Mouse (Mus musculus): ENCODE data around the gene Cpt1a. TPM values are rescaled to one million over a fixed set of nuclear protein-coding genes. Genes with fewer than 3 reads are reported as not detected.

The Cpt1a gene
- total RNA-seq, 2 experiments from 2014 or later: 25.5 to 31.1 TPM

- DNase-seq (ENCODE audit: low spot score in 2 of 2): peak; percentile 32 to 33
- intact Hi-C loops (cut with DNase I): loop anchor here (2.0 kb wide), 1 partner anchor 31 kb away; no protein-coding TSS in a partner anchor
Measured at GRCm38 (mm10) chr19:3323753-3324270, 1.7 kb downstream of the Cpt1a start.

DNA sequence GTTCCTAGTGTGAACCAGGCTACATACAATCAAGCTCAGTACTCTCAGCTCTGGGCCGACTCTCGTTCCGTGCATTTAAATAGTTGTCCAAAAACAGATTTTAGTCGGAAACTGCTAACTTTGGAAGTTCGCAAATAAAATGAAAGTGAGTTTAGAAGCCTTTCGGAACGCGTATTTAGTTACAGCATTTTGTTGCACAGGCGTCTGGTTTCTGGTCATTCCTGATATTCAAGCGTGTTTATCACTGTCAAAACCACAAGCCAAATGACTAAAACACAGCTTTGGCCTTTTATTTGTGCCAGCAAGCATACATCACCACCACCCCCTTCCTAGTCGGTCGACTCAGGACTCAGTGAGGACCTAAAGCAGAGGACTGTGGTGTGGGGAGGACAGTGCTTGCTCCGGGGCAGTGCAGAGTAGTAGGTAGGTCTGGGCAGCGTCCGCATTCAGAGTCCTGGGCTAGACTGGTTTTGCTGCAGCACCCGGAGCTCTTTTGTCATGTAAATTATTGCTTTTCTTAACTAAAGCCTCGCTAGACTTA, 2.2 kb downstream of the Cpt1a start:
- DNase-seq (ENCODE audit: low spot score in 2 of 2): no peak
- intact Hi-C loops (cut with DNase I): no loop called here

GRCm38 (mm10) chr19:3324931-3325711, 3.0 kb downstream of the Cpt1a start:
- intact Hi-C loops (cut with DNase I): no loop called here
- peak; percentile 62 to 71 for DNase-seq (ENCODE audit: low spot score in 2 of 2)

DNA sequence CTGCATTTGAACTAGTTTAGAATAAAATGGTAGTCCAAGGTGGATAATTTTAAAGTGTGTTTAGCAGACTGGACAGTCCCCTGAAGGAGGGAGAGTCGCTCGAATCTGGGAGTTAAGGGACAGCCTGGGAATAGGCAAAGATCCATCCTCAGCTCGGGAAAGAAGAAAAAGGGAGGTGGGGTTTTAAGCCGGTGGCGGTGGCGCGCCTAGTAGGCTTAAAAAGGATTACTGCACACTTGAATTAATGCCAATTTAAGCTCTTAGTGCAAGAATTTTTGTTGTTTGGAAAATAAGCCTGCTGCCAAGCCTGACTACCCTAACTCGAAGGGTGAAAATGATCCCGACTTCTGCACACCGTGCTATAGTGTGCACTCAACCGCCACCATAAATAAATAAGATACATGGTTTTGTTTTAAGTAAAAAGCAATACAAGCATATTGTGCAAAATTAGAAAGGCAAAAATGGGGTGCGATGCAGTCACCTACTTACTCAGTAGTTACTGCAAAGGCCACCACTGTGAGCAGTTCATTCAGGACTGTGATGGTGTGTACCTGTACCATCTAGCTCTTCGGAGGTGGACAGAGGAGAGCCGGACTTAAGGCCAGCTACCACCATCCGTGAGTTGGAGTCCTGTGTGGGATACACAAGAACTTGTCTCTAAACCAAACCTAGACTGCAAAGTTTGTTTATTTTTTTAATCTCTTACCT, 3.8 kb downstream of the Cpt1a start:
- intact Hi-C loops (cut with DNase I): no loop called here
- DNase-seq (ENCODE audit: low spot score in 2 of 2): no peak

GRCm38 (mm10) chr19:3326479-3327047, 4.4 kb downstream of the Cpt1a start:
- DNase-seq (ENCODE audit: low spot score in 2 of 2): no peak
- intact Hi-C loops (cut with DNase I): no loop called here

DNA sequence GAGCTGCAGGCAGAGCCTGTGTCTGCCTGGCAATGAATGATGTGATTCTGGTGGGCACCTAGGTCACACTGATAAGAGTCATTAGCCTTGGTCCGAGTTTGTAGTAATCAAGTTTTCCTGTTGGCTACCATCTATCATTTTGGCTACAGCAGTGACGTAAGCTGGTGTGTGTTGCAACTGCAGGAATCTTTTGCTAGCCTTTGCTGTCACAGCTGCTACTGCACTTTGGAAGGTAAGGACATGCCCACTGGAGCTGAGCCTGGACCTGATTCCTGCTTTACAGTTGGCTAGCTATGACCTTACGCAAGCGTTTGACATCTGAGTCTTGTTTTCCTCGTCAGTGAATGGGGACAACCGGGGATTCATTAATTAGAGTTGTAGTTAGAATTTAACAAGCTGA, 11.1 kb downstream of the Cpt1a start:
- no peak for DNase-seq (ENCODE audit: low spot score in 2 of 2)
- intact Hi-C loops (cut with DNase I): no loop called here

DNA sequence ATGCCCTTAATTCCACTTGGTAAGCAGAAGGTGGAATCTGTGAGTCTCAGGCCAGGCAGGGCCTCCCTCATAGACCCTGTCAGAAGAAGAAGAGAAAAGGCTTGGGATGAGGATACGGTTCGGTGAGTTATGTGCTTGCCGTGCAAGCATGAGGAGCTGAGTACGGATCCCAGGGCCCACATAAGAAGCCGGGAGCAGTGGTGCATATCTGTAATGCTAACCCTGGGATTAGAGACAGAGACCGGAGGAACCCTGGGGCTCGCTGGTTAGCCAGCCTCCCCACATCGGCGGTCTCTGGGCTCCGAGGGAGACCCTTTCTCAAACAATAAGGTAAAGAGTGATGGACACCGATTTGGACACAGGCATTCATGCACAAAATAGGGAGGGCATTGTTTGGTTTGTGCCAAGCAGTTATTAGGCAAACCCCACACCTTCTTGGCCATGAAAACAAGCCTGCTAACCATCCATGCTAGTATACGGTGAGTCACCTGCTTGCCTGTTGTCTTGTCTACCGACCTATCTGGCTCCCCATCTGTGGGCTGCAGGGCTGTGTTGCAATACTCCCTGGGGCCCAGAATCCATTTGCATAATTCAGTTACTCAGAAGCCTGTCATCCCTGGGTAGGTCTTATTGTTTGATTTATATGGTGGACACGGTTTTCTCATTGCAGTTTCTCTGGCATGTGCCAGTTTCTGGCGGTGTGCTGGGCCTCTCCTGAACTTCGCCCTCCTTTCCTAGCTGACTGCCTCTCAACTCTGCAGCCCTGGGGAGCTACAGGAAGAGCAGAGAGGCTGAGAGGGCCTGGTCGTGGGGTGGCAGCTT, 11.8 kb downstream of the Cpt1a start:
- intact Hi-C loops (cut with DNase I): no loop called here
- DNase-seq (ENCODE audit: low spot score in 2 of 2): no peak

- intact Hi-C loops (cut with DNase I): no loop called here
- no peak for DNase-seq (ENCODE audit: low spot score in 2 of 2)
Measured at GRCm38 (mm10) chr19:3334550-3334949, 12.4 kb downstream of the Cpt1a start.

DNA sequence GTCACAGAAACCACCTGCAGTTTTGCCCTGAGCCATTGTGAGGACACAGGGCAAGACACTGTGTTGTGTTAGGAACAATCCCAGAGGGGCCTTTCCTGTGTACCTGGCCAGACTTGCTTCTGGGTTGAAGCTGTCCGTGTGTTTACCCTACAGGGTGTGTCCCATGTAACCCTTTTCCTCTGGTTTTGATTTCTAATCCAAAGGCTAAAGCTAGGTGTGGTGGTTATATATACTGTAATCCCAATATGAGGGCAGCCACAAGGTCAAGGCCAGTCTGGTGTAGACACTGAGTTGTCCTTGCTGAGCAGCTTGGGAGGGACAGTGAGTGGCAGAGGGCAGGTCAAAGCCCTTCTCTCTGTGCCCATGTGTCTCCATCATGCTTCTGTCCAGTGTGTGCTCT, 13.8 kb downstream of the Cpt1a start:
- no peak for DNase-seq (ENCODE audit: low spot score in 2 of 2)
- intact Hi-C loops (cut with DNase I): no loop called here

DNA sequence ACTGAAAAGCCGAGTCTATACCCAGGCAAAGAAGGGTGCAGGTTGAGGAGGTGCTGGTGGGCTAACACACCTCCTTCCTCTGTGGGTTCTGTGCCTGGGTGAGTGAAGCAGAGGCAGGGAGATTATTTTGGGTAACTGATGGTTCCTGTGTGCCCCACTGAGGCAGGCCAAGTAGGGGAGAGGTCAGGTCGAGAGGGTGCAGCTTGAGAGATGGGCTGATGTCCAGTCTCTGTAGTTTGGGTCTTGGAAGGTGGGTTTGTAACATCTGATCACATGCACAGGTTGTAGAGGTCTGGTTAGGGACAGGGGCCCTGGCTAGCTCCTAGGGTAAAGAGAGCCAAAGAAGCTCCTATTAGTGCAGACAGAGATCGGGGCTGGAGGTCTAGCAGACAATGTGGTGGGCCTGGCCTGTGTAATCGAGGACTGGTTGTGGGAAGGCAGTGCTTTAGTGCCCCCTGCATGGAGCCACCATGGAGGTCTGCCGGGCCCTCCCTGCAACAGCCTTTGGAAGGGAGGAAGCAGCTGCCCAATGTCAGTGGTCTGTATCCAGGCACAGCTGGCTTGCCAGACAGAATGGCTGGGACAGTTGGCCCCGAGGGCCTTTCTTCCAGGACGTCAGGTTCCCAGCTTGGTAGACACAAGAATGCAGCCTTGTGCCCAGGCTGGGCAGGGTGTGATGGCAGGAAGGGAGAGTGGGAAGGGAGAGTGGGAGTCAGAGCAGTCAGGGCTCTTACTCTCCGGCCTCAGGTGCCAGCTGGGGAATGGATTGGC, 14.5 kb downstream of the Cpt1a start:
- no peak for DNase-seq (ENCODE audit: low spot score in 2 of 2)
- intact Hi-C loops (cut with DNase I): no loop called here

DNA sequence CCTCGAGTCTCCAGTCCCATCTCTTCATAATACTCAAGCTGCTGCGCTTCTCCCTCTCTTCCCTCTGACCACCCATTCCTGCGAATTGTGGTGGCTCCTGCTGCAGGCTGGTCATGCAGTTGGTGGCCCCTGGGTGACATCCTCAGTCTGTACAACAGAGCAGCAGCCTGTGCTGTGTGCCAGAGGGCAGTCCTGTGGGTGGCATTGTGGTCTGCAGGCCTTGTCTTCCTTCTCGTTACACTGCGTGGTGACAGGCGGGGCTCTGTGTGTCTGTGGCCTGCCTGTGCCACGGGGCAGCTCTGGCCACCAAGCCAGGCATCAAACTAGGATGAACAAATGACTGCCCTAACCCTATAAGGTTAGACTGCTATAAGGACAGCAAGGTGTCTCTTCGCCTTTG, 17.1 kb downstream of the Cpt1a start:
- DNase-seq (ENCODE audit: low spot score in 2 of 2): no peak
- intact Hi-C loops (cut with DNase I): no loop called here

DNA sequence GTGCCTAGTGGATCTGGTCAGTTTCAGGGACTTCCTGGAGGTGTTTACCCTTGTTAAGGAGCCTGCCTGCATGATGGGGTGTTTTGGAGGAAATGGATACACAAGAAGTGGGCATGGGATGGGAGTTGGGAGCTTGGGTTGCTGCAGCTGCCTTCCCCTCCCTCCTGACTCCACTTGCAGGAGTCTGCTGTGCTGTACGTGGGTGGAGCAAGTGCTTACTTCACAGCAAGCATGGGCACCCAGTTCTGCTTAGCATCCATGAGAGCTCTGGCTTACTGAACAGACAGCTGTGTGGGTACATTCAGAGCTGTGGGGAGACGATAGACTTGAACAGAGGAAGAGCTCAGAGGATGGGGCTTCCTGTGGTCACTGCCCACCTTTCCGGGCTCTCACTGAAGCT, 18.9 kb downstream of the Cpt1a start:
- intact Hi-C loops (cut with DNase I): no loop called here
- peak; percentile 35 to 41 for DNase-seq (ENCODE audit: low spot score in 2 of 2)

DNA sequence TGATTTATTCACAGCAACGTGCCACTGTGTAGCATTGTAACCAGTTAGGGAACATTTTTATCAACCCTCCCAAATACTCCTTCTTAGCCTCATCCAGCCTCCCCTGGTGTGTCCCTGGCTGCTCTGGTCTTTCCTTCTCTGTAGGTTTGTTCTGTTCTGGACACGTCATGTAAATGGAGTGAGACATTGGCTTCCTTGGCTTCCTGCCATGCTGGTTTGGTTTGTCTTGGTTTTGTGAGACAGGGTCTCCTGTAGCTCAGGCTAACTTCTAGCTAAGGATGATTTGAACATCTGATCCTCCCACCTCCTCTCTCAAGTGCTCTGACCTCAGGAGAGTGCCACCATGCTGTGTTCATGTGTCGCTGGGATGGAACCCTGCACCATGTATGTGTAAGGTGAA, 21.8 kb downstream of the Cpt1a start:
- intact Hi-C loops (cut with DNase I): no loop called here

DNA sequence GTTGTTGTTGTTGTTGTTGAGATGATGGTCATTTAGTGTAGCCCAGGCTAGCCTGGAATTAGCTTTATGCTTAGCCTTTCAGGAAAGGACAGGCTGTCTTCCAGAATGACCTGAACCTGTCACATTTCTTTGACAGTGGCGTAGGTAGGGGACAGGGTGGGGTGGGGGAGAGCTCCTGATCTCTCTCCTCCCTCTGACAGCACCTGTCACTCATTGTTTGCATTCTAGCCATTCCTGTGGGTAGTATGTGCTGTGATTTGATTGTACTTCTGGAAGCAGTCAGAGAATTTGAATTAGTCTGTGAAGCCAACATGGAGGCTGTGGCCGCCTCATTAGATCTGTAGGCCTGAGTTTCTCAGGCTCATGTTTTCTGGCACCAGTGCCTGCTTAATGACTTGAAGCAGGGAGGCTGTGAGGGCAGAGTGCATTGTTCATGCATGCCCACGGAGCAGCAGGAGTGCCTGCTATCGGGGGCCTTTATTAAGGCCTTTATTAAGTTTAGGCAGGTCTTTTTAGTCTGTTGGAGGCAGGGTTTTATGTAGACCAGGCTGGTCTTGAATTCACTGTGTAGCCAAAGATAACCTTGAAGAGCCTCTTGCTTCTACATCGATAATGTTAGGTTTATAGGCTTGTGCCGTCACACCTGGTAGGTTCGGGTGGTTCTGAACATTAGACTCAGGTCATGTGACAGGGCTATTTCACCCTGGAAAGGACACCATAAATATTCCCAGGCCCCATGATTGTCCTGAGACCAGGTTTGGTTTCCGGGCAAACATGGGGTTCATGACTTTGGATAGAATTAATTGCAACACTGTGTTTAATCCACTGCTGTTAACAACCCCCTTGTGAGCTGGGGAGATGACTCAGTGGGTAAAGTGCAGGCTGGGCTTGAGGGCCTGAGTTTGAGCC, 22.8 kb downstream of the Cpt1a start:
- intact Hi-C loops (cut with DNase I): no loop called here
- no peak for DNase-seq (ENCODE audit: low spot score in 2 of 2)

More for the DNA sequence above, 21.8 kb downstream of the Cpt1a start:
- DNase-seq (ENCODE audit: low spot score in 2 of 2): no peak

GRCm38 (mm10) chr19:3347784-3348183, 25.6 kb downstream of the Cpt1a start:
- intact Hi-C loops (cut with DNase I): no loop called here
- no peak for DNase-seq (ENCODE audit: low spot score in 2 of 2)

GRCm38 (mm10) chr19:3353415-3354111, 31.4 kb downstream of the Cpt1a start:
- intact Hi-C loops (cut with DNase I): loop anchor here (2.0 kb wide), 1 partner anchor 31 kb away; the partner anchor contains the start of gene Cpt1a
- DNase-seq (ENCODE audit: low spot score in 2 of 2): peak in 1 of 2 experiments; percentile 28

- intact Hi-C loops (cut with DNase I): loop anchor here (2.0 kb wide), 1 partner anchor 32 kb away; the partner anchor contains the start of gene Cpt1a
- no peak for DNase-seq (ENCODE audit: low spot score in 2 of 2)
Measured at GRCm38 (mm10) chr19:3355096-3355495, 33.0 kb downstream of the Cpt1a start.

Measured in left cerebral cortex, postnatal 36 days (tissue).